Mouse (Mus musculus): ENCODE results near the gene Ddx43. TPM values are rescaled to one million over a fixed set of nuclear protein-coding genes. Genes with fewer than 3 reads are reported as not detected.

Ddx43 gene
- polyA plus RNA-seq (2014; fragmentation: Illumina TruSeq; extraction: RNeasy Lipid Tissue Mini Kit (QIAGEN cat#74804); ENCODE audit: low read depth, low replicate concordance) = not detected

DNA sequence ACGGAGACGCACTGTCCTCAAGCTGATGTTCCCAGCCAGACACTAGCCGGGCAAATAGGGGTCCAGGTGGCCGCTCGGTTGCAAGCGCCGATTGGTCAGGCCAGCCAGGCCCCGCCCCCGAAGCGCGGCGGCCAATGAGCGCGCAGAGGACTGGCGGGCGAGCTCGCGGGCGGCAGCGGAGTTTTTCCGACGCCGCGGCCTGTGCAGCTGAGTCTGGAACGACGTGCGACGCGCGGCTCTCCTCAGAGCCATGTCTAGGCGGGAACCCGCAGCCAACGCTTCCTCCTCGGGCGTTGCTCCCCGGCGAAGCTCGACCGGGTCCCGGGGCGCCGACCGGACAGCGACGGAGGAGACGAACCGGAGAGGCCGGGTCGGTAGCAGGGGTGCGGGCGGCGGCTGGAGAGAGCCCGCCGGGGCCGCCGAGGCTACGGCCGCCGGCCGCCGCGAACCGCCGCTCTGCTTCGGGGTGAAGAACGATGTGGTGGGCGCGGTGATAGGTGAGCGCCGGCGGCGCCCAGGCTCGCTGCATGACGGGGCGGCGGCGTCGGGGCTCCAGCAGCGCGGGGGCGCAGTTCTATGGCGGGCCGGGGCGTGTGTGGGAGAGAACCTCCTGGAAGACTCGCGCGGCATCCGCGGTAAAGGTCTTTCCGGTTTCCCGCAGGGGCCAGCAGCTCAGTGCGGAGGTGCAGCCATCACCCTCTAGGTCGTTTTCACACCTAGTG is at the start of gene Ddx43:
Gene Ddx43 (plus strand): TSS at position 148 of the 722 bp plus-strand sequence.

DNA sequence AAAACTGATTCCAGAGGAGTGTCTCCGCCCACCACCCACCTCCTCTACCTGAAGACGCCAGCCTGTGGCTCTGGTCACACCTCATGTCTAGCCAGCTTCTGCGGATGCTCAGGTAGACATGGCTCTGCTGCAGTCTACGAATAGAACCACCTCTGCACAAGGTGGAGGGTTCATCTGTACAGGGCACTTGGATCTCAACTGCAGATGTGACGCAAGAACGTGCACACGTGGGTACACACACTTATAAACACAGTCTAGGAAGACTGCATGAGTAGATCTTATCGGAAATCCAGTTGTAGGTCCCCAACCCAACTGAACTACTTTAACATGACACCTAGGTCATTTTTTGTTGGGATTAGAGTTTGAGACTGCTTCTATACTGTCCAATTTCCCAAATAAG is 40.0 kb upstream of the Ddx43 start, which contains the start of gene Gsta2:
Gene Gsta2 (minus strand): TSS at position 178 of the 400 bp plus-strand sequence.

DNA sequence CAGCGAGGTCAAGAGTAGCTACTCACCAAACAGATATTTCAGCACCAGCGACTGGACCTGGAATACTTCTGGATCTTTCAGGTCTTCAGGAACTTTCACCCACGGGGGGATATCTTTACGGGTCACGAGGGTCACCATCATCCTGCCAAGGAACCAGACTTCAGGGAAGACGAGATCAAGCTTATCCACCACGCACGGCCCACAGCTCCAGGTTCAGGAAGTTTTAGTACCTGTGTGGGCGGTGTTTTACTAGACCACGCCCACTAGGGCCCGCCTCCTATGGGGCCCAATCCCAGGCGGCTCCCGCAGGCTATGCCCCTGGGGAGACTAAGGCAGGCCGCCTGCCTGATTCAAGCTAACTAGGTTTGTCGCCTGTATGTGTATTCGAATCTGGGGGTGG is 27.6 kb upstream of the Ddx43 start, which contains the start of gene Dppa5a:
Gene Dppa5a (minus strand): TSS at position 219 of the 400 bp plus-strand sequence.

GRCm38 (mm10) chr9:78378113-78378785 is 17.3 kb upstream of the Ddx43 start, which contains the start of gene Ooep:
Gene Ooep (minus strand): TSS chr9:78378725.

DNA sequence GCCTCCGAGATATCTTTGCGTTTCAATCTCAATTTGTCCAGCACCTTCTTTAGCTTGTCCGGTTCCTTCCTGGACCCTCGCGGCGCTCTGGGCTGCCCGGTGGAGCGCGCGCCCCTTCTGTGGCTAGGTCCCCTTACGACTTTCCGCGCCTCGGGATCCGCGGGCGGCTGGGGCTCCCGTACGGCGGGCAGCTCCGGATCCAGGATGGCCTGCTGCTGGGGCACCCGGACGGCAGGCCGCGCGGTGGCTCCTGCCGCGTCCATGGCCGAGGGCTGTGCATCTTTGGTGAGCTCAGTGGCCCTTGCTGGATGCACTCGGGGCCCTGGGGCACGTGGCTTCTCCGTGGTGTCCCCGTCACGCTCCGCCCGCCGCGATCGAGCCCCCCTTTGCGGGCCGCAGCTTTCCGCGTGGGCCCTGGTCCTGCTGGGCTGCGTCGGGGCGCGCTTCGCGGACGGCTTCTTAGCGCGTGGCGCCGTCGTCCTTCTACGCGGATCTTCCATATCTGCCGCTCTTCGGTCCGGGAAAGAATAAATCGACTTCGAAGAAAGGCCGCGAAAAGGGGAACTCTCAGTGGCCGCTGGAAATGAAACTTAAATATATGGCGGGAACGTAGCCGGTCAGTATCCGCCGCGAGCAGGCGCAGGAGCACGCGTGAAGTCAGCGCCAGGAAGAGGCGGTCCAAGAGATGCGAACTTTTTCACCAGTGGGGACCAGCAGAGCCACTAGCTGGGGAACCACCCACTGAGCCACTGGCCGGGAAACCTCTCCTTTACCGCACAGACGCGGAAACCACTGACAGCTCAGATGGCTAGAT is 47.2 kb downstream of the Ddx43 start, which contains the start of gene Cgas:
Gene Cgas (minus strand): TSS at position 659 of the 814 bp plus-strand sequence.

DNA sequence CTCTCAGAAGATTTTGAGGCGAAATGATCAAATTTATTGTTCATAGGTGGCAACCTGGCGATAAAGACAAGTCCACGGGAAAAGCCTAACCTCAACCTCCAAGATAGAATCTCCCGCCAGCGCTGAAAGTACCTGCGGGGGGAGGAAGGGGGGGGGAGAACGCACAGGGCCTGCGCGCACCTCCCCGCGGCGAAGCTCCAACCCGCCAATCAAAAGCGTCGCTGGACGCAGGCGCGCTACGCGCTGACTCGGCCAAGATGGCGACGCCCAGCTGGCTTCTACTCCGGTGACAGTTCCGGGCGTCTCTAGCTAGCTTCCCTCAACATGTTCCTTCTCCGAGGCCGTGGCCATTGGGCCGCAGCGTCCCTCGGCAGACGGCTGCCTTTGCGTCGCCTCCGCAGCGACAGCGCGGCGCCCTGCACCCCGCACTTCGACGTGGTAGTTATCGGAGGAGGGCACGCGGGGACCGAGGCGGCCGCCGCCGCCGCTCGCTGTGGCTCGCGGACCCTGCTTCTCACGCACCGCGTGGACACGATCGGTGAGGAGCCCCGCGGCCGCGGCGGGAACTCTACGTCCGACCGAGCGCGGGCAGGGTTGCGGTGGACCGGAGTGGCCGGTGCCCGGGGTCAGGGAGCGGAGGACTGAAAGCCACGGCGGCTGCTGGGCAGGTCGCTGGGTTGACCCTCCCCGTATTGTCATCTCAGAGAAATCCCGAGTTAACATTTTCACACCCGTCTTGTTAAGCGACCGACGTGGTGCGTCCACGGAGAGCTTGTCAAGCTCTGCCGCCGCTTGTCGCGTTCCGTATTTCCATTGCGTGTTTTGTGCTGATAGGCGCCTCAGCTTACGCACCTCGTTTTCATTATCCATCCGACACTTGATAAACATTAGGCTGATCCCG is 52.6 kb downstream of the Ddx43 start, which contains the start of the genes Mto1 and Gm17324:
Gene Mto1 (plus strand): TSS at position 236 of the 901 bp plus-strand sequence.
Gene Gm17324 (minus strand): TSS at position 814 of the 901 bp plus-strand sequence.

Other genes starting within 250 kb of the Ddx43 start
- gene Gsta4, start 213.0 kb upstream of the Ddx43 start, polyA plus RNA-seq (2014; fragmentation: Illumina TruSeq; extraction: RNeasy Lipid Tissue Mini Kit (QIAGEN cat#74804); ENCODE audit: low read depth, low replicate concordance) = 33.9 TPM
- not detected for gene Gsta1, start 165.1 kb upstream of the Ddx43 start, polyA plus RNA-seq (2014; fragmentation: Illumina TruSeq; extraction: RNeasy Lipid Tissue Mini Kit (QIAGEN cat#74804); ENCODE audit: low read depth, low replicate concordance)
- gene Gm3776, start 138.6 kb upstream of the Ddx43 start, polyA plus RNA-seq (2014; fragmentation: Illumina TruSeq; extraction: RNeasy Lipid Tissue Mini Kit (QIAGEN cat#74804); ENCODE audit: low read depth, low replicate concordance) = not detected
- gene Gm10639, start 105.9 kb upstream of the Ddx43 start, polyA plus RNA-seq (2014; fragmentation: Illumina TruSeq; extraction: RNeasy Lipid Tissue Mini Kit (QIAGEN cat#74804); ENCODE audit: low read depth, low replicate concordance) = not detected
- not detected for gene Omt2a, start 81.0 kb upstream of the Ddx43 start, polyA plus RNA-seq (2014; fragmentation: Illumina TruSeq; extraction: RNeasy Lipid Tissue Mini Kit (QIAGEN cat#74804); ENCODE audit: low read depth, low replicate concordance)
- gene Omt2b, start 68.2 kb upstream of the Ddx43 start, polyA plus RNA-seq (2014; fragmentation: Illumina TruSeq; extraction: RNeasy Lipid Tissue Mini Kit (QIAGEN cat#74804); ENCODE audit: low read depth, low replicate concordance) = not detected
- gene Gsta2, start 40.0 kb upstream of the Ddx43 start, polyA plus RNA-seq (2014; fragmentation: Illumina TruSeq; extraction: RNeasy Lipid Tissue Mini Kit (QIAGEN cat#74804); ENCODE audit: low read depth, low replicate concordance) = not detected
- gene Dppa5a, start 27.6 kb upstream of the Ddx43 start, polyA plus RNA-seq (2014; fragmentation: Illumina TruSeq; extraction: RNeasy Lipid Tissue Mini Kit (QIAGEN cat#74804); ENCODE audit: low read depth, low replicate concordance) = not detected
- 0.29 TPM for gene Ooep, start 17.1 kb upstream of the Ddx43 start, polyA plus RNA-seq (2014; fragmentation: Illumina TruSeq; extraction: RNeasy Lipid Tissue Mini Kit (QIAGEN cat#74804); ENCODE audit: low read depth, low replicate concordance)
- 1.8 TPM for gene Cgas, start 47.5 kb downstream of the Ddx43 start, polyA plus RNA-seq (2014; fragmentation: Illumina TruSeq; extraction: RNeasy Lipid Tissue Mini Kit (QIAGEN cat#74804); ENCODE audit: low read depth, low replicate concordance)
- gene Mto1, start 52.4 kb downstream of the Ddx43 start, polyA plus RNA-seq (2014; fragmentation: Illumina TruSeq; extraction: RNeasy Lipid Tissue Mini Kit (QIAGEN cat#74804); ENCODE audit: low read depth, low replicate concordance) = 34.2 TPM
- not detected for gene Gm17324, start 53.0 kb downstream of the Ddx43 start, polyA plus RNA-seq (2014; fragmentation: Illumina TruSeq; extraction: RNeasy Lipid Tissue Mini Kit (QIAGEN cat#74804); ENCODE audit: low read depth, low replicate concordance)
- 4,290 TPM for gene Eef1a1, start 93.4 kb downstream of the Ddx43 start, polyA plus RNA-seq (2014; fragmentation: Illumina TruSeq; extraction: RNeasy Lipid Tissue Mini Kit (QIAGEN cat#74804); ENCODE audit: low read depth, low replicate concordance)
- gene Slc17a5, start 192.3 kb downstream of the Ddx43 start, polyA plus RNA-seq (2014; fragmentation: Illumina TruSeq; extraction: RNeasy Lipid Tissue Mini Kit (QIAGEN cat#74804); ENCODE audit: low read depth, low replicate concordance) = 22.9 TPM
- gene Cd109, start 219.8 kb downstream of the Ddx43 start, polyA plus RNA-seq (2014; fragmentation: Illumina TruSeq; extraction: RNeasy Lipid Tissue Mini Kit (QIAGEN cat#74804); ENCODE audit: low read depth, low replicate concordance) = 0.82 TPM

Measured in adrenal gland, adult 10 weeks (tissue).